Mouse (Mus musculus) heart, embryonic 10.5 days (tissue): ENCODE data around the gene Schip1. TPM values are rescaled to one million over a fixed set of nuclear protein-coding genes. Genes with fewer than 3 reads are reported as not detected.

ENCODE experiments used
- DNase-seq: peaks from one replicate; pipeline ENCODE4 v3.0.0-alpha.2; 2017; ENCODE audit warnings: low spot score
- H3K27ac ChIP-seq: fragments of 300-500 bp; sonication (generic); 2 replicates; pipeline ENCODE4 v1.5.1; 2016; ENCODE audit warnings: mild to moderate bottlenecking
- H3K27me3 ChIP-seq: fragments of 300-500 bp; sonication (generic); 2 replicates; pipeline ENCODE4 v1.6.1; 2016; ENCODE audit warnings: mild to moderate bottlenecking; ENCODE audit not compliant: poor library complexity, insufficient read depth, severe bottlenecking
- H3K36me3 ChIP-seq: fragments of 300-500 bp; sonication (generic); 2 replicates; pipeline ENCODE4 v1.6.1; 2016; ENCODE audit warnings: mild to moderate bottlenecking, moderate library complexity
- H3K4me1 ChIP-seq: fragments of 300-500 bp; sonication (generic); 2 replicates; pipeline ENCODE4 v1.6.1; 2016; ENCODE audit warnings: mild to moderate bottlenecking
- H3K4me3 ChIP-seq: fragments of 300-500 bp; sonication (generic); 2 replicates; pipeline ENCODE4 v1.5.1; 2016; ENCODE audit warnings: mild to moderate bottlenecking, moderate library complexity
- H3K9me3 ChIP-seq: fragments of 300-500 bp; sonication (generic); 2 replicates; pipeline ENCODE4 v1.6.1; 2016; ENCODE audit warnings: mild to moderate bottlenecking, moderate library complexity
- WGBS: fragments of 180-500 bp; shearing (Covaris S2); methylation state at CpG from one replicate; pipeline ENCODE4 v1.1.7; 2016; 5-methylcytosine and 5-hydroxymethylcytosine counted together
- polyA plus RNA-seq: library from polyadenylated mRNA; unstranded; fragments of >200 nt; fragmentation: Nextera tagmentation; extraction: Ambion mirVana; gene quantifications from 2 replicates; pipeline ENCODE4 v1.2.1, GENCODE M21; 2016

Schip1 gene
- polyA plus RNA-seq, 1 experiment from 2014 or later: 71.0 TPM

DNA sequence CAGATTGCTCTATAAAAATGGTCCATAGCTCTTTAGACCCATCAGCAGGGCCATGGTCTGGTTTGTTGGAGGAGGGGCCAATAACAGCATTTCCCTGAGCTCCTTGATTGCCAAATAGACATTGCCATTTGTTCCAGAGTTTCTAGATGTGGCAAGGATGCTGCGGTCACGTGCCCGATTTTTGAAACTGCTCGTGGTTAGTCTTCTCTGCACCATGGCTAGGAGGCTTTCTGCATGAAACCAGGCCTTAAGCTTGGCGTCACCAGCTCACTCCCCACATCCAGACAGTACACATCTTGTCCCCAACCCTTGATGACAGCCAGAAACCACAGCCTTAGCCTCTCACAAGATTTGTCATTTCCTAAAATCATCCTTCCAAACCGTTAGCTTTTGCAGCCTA lies 559.9 kb downstream of the Schip1 start:
- DNase-seq: no peak
- Histone ChIP-seq H3K4me1 (peaks cover 3% of the 10 kb centered on the region; the same call in 1 of the 2 replicates), H3K27me3 (no peaks in the 10 kb centered on the region), H3K9me3 (no peaks in the 10 kb centered on the region), H3K27ac (no peak overlapping the region), H3K4me3 (no peak overlapping the region), H3K36me3 (peaks cover 85% of the 10 kb centered on the region)
- WGBS: 88% methylated on average over 6 of the region's 6 CpGs

DNA sequence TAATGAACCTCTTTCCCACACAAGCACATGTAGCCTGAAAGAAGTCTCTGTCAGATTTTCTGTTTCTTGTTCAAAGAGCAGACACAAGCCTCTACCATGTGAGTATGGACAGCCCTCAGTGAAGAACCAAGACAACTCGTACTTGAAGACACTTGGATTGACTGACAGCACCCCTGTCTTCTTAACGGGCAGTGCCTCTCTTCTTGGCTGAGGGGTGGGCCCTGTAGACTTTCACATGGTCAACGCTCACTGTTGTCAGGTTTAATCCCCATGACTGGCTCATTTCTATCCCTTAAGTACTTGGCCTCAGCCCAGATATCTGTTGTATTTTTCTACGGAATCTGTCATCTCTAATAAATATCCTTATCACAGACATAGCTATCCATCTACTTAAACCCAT lies 565.7 kb downstream of the Schip1 start:
- Histone ChIP-seq H3K9me3 (no peaks in the 10 kb centered on the region), H3K4me3 (no peak overlapping the region), H3K36me3 (peaks cover 31% of the 10 kb centered on the region), H3K27ac (no peak overlapping the region), H3K4me1 (peaks cover 11% of the 10 kb centered on the region), H3K27me3 (no peaks in the 10 kb centered on the region)
- DNase-seq: no peak
- 54% methylated on average over 4 of the region's 4 CpGs for WGBS

DNA sequence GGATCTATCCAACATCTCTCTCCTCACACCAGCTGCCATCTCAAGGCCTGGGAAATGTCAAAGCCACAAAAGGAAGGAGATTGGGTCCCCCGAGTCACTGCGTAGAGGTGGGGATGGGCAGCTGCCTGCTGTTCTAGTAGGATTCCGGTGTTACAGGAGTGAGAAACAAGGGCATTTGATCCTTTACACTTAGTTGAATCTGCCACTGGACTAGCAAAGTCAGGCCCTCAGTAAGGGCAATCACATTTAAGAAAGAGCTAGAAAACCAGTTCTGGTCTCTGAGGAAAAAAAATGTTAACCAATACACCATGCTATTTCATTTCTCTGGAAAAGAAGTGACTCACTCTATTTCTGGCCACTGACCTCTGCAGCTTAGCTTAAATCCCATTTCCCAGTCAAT lies 566.2 kb downstream of the Schip1 start:
- Histone ChIP-seq H3K4me1 (peaks cover 11% of the 10 kb centered on the region), H3K27me3 (no peaks in the 10 kb centered on the region)
- 26% methylated on average over 3 of the region's 3 CpGs for WGBS

DNA sequence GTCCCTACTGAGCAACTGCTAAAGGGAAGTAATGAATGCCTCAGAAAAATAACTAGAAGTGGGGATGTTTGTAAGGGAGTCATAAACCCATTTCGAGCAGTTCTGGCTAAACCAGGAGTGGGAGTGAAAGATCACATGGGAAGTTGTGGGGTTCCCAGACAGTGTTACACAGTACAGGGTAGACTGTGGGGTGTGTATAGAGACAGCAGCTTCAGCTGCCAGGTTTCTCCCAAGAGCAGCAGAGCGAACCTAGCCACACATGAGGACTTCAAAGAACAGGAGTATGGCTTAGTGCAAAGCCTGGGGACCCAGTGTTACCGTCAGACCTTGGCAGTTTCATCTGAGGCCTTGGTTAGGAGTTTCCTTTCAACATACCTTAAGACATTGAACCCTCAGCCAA lies 568.1 kb downstream of the Schip1 start:
- Histone ChIP-seq H3K27me3 (no peaks in the 10 kb centered on the region), H3K9me3 (no peaks in the 10 kb centered on the region), H3K27ac (no peak overlapping the region), H3K36me3 (peaks cover 8% of the 10 kb centered on the region; the same call in 1 of the 2 replicates), H3K4me1 (peaks cover 11% of the 10 kb centered on the region), H3K4me3 (no peak overlapping the region)
- no peak for DNase-seq
- 72% methylated on average over 3 of the region's 3 CpGs for WGBS

More for the DNA sequence above, 566.2 kb downstream of the Schip1 start:
- no peak overlapping the region for H3K4me3 ChIP-seq
- no peaks in the 10 kb centered on the region for H3K9me3 ChIP-seq
- DNase-seq: no peak
- H3K36me3 ChIP-seq: peaks cover 26% of the 10 kb centered on the region
- no peak overlapping the region for H3K27ac ChIP-seq

DNA sequence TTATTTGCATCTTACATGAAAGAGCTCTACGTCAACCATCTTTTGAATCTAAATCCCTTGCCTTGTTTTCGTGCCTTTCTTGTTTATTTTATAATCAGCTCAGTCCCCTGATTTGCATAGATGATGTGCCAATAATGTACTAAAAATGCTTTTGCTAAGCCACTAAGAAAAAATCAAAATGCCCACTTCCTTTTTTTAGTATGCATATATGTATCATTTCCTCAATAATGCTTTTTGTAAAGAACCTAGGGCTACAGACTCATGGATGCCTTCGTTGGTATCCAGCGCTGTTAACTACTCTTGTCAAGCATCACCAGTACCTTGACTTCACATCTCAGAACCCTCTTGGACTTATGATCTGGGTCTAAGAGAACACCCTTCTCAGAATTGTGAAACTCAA lies 569.0 kb downstream of the Schip1 start:
- Histone ChIP-seq H3K4me3 (no peak overlapping the region), H3K4me1 (peaks cover 11% of the 10 kb centered on the region), H3K9me3 (no peaks in the 10 kb centered on the region), H3K36me3 (peaks cover under 1% of the 10 kb centered on the region; the same call in 1 of the 2 replicates), H3K27me3 (no peaks in the 10 kb centered on the region), H3K27ac (no peak overlapping the region)
- 87% methylated on average over 4 of the region's 4 CpGs for WGBS
- DNase-seq: no peak

DNA sequence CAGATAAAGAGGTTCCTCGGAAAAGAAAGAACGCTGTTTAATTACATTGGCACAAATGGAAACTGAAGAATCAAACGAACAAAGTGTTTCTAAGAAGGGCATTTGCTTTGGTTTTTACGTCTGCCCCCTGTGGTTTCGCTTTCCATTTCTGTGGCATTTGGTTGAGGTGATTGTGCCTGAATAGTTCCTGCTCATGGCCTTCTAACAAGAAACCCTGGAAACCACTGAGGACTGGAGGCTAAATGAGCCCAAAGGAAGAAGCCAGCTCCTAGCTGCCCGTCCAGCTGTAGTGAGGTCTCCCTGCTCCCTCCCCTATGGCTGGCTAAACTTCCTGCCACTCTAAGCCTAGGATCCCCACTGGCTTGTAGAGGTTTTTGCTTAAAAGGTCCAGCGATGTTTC lies 573.4 kb downstream of the Schip1 start:
- H3K27me3 ChIP-seq: no peaks in the 10 kb centered on the region
- DNase-seq: no peak
- H3K27ac ChIP-seq: no peak overlapping the region
- H3K9me3 ChIP-seq: no peaks in the 10 kb centered on the region
- no peaks in the 10 kb centered on the region for H3K36me3 ChIP-seq
- no peak overlapping the region for H3K4me3 ChIP-seq
- WGBS: 50% methylated on average over 7 of the region's 7 CpGs
- no peaks in the 10 kb centered on the region; the same call in 1 of the 2 replicates for H3K4me1 ChIP-seq

DNA sequence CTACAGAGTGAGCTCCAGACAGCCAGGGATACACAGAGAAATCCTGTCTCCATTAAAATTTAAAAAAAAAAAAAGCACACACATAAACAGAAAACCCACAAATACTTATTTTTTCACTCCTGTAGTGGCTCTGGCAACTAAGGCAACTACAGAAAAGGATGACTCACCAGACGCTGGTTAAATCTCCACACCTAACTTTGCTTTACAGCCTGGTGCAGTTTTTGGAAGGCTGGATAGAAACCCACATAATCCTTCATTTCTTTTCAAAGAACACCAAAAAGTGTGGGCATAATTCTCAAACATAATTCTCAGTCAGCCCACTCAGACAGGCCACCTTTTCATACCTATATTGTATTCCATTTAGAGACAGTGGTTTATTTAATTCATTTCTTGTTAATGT lies 574.1 kb downstream of the Schip1 start:
- Histone ChIP-seq H3K36me3 (no peaks in the 10 kb centered on the region), H3K9me3 (no peaks in the 10 kb centered on the region), H3K27me3 (no peaks in the 10 kb centered on the region), H3K27ac (no peak overlapping the region), H3K4me1 (no peaks in the 10 kb centered on the region), H3K4me3 (no peak overlapping the region)
- WGBS: 78% methylated on average over 1 of the region's 1 CpGs
- no peak for DNase-seq

DNA sequence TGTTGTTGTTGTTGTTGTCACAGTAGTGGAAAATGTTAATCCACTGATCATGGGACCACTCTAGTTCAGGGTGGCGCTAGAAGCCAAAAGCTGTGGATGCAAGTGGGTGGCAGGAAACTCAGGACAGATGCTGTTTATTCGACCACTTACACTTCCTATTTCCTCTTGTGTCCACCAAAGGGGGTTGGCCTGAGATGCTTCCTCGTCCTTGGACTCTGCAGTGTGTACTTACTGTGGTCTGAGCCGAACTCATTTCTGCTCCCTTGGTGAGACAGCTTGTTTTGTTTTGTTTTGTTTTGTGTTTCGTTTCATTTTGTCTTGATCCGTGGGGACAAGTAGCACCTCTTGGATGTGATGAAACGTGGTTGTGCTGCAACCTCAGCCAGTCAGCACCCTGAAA lies 578.3 kb downstream of the Schip1 start:
- Histone ChIP-seq H3K4me1 (no peaks in the 10 kb centered on the region; the same call in 1 of the 2 replicates), H3K9me3 (no peaks in the 10 kb centered on the region), H3K4me3 (no peak overlapping the region), H3K27me3 (no peaks in the 10 kb centered on the region), H3K36me3 (no peaks in the 10 kb centered on the region), H3K27ac (no peak overlapping the region)
- WGBS: 74% methylated on average over 7 of the region's 7 CpGs
- DNase-seq: no peak

DNA sequence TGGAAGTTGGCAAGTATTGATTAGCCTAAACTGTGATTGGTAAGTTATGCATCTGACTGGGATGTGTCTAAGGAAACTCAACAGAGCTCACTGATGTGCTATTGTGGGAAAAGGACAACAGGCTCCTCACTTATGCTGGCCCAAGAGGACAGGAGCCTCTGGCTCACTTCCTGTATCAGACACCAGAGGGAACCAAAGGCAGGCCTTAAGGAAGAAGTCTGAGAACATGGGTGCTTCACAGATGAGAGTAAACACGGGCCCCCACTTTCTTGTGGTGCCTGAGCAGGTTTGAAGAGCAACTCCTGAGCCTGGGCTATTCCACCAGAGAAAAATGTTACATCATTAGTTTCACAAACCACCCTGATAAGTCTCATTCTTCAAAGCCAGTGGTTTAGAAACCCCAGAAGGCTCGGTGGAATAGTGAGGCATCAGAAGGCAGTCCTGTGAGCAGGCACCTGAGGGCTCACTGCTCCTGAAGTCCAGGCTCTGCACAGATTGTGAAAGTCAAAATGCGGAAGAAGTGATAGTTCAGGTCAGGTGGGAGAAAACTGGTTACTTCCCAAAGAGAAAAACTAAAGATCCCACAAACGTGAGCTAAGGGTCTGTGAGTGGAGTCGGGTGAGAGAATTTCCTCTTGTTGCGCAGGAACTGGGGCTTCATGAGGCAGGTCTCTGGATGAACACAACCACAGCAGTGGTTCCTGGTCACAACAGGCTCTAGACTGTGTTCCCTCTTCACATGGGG lies 582.0 kb downstream of the Schip1 start:
- no peak overlapping the region for H3K4me3 ChIP-seq
- 79% methylated on average over 6 of the region's 6 CpGs for WGBS
- no peaks in the 10 kb centered on the region for H3K27me3 ChIP-seq
- no peak for DNase-seq
- no peak overlapping the region for H3K27ac ChIP-seq
- H3K9me3 ChIP-seq: no peaks in the 10 kb centered on the region
- H3K36me3 ChIP-seq: no peaks in the 10 kb centered on the region
- no peaks in the 10 kb centered on the region; the same call in 1 of the 2 replicates for H3K4me1 ChIP-seq

DNA sequence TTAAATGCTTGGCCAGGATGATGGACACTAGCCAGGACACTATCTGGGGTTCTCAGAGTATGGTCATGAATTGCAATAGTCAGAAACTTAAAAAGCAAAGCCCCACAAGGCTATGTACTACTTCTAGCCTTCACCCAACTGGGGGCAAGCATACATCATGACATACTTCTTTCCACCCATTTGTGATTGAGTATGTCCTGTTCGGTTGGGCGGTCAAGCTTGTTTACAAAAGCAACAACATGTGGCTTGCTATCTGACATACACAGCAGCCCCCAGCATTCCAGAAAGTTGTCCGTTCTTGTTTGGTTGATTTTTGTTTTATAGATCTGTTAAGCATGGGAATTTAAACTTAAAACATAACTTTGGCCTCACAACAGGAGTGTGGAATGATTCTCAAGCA lies 582.7 kb downstream of the Schip1 start:
- no peak overlapping the region for H3K27ac ChIP-seq
- no peak overlapping the region for H3K4me3 ChIP-seq
- no peaks in the 10 kb centered on the region for H3K36me3 ChIP-seq
- WGBS: 73% methylated on average over 3 of the region's 3 CpGs
- H3K27me3 ChIP-seq: no peaks in the 10 kb centered on the region
- no peaks in the 10 kb centered on the region for H3K9me3 ChIP-seq
- no peak for DNase-seq
- H3K4me1 ChIP-seq: no peaks in the 10 kb centered on the region; the same call in 1 of the 2 replicates

DNA sequence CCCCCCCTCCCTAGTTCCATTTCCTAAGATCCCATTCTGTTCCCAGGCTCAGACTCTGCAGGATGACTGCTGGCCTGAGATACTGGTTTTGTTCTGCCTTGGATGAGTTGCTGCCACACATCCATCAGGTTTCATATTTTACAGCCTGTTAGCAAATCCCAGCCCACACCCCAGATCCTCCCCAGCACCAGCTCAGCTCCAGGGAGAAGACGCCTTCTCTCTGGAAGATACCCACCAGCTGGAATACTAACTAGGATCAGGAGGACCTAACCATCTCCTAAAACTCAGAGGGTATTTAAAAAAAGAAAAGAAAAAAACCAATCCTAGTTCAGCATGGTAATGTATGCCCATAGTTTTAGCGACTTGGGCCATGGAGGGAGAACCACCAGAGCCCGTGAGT lies 585.6 kb downstream of the Schip1 start:
- Histone ChIP-seq H3K9me3 (no peaks in the 10 kb centered on the region), H3K27me3 (no peaks in the 10 kb centered on the region), H3K4me3 (no peak overlapping the region), H3K4me1 (no peaks in the 10 kb centered on the region; the same call in 1 of the 2 replicates), H3K36me3 (no peaks in the 10 kb centered on the region), H3K27ac (no peak overlapping the region)
- DNase-seq: no peak
- WGBS: 84% methylated on average over 3 of the region's 3 CpGs

DNA sequence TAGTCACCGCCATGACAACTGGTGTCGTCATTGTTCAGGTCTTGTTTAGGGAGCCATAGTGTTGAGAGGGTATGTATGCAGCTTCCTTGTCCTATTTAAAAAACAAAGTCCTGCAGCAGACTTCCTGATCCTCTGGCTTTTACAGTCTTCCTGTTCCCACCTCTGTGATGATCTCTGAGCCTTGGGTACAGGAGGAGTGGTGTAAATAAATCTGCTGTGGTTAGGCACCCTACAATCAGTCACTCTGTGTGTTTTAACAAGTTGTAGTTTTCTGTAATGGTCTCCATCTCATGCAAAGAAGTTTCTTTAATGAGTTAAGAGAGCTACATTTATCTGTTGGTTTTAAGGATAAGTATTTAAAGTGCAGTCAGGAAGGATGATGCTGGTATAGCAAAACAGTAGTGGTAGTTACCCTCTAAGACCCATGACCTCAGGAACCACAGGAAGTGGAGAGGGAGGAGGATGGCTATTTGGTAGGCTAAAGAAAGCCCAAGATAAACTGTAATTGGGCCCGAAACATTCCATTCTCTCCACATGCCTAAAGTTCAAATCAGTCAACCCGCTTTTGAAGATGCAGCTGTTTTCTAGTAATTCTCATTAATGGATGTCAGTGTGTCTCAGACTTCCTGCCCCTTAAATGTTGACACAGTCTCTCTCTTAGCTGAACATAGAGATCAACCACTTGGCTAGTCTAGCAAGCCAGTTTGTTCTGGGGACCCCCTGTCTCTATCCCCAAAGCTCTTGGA lies 592.2 kb downstream of the Schip1 start:
- Histone ChIP-seq H3K9me3 (no peaks in the 10 kb centered on the region), H3K36me3 (no peaks in the 10 kb centered on the region), H3K4me3 (no peak overlapping the region), H3K4me1 (peaks cover 17% of the 10 kb centered on the region; the same call in 1 of the 2 replicates), H3K27ac (no peak overlapping the region), H3K27me3 (no peaks in the 10 kb centered on the region)
- WGBS: 72% methylated on average over 4 of the region's 4 CpGs
- peak; percentile 46 for DNase-seq

DNA sequence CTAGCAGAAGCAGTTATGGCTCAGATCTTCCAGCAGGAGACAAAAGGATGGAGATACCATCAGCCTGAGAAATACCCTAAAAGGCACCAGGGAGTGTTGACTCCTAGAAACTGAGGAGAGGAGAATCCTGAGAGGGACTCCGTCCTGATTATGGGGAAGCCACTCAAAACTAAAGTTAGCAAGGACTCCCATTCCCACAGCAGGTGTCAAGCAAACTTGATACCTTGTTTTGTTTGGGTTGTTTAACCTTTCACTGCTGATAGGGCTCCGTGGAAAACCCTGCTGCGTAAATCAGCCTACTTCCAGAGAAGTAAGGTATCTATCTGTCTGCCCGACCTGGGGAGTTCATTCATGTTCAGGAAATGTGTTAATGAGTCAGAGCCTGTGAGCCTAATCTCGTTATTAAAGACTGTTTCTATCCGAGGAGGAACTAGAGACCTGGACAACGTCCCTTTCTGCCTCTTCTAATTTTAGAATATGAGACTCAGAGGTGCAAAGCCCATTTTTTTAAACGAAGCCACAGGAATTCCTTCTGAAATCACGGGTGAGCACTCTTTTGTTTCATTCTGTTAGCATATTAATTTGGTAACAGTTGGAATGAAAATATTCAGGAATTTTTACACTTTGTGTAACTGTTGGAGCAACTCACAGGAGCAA lies 593.1 kb downstream of the Schip1 start:
- H3K9me3 ChIP-seq: no peaks in the 10 kb centered on the region
- 8% methylated on average over 9 of the region's 9 CpGs for WGBS
- peak; percentile 66 for DNase-seq
- H3K4me3 ChIP-seq: no peak overlapping the region
- no peaks in the 10 kb centered on the region for H3K27me3 ChIP-seq
- peaks cover 17% of the 10 kb centered on the region; the same call in 1 of the 2 replicates for H3K4me1 ChIP-seq
- no peaks in the 10 kb centered on the region for H3K36me3 ChIP-seq
- H3K27ac ChIP-seq: 0 out of 2 replicates have a peak overlapping the region, but pooled peaks have one; percentile 10
